Mouse (Mus musculus): ENCODE data around the gene Gm21173.
"Not testable (repeated sequence)": the region's sequence is repeated elsewhere in the genome, so short reads cannot be mapped to it uniquely, and the experiment has no call there.

The Gm21173 gene

DNA sequence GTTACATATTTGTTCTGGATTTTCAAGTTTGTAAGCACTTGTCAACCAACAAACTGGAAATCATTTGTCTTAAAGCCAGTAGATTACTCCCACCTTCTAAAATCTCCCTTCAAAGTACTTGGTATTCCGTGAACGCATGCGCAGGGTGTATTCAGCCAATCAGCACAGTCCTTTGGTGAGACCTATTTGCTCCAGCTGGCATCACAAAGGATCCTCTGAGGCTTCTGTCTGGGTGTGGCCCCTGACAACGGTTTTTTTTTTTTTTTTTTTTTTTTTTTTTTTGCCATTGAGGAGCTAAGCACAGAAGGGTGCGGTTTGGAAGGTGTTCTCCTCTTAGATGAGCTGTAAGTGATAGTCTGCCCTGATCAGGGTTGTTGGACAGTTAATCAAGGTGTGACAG is at the start of gene Gm21173:
Gm21173 (plus strand) TSS at position 301 of the 400 bp plus-strand sequence.
- not testable (repeated sequence) for DNase-seq
